Mouse (Mus musculus) forebrain, embryonic 11.5 days (tissue): Measurements from ENCODE around the gene Zfp709. TPM values are rescaled to one million over a fixed set of nuclear protein-coding genes. Genes with fewer than 3 reads are reported as not detected.
"Not testable (repeated sequence)": the region's sequence is repeated elsewhere in the genome, so short reads cannot be mapped to it uniquely, and the experiment has no call there.

Source experiments
- ATAC-seq: fragments of 200-750 bp; cut with Nextera tagmentation; replicated peaks from 2 replicates; pipeline ENCODE4 v1.8.0; 2017; ENCODE audit warnings: moderate TSS enrichment; ENCODE audit not compliant: low FRiP score
- DNase-seq: peaks from one replicate; pipeline ENCODE4 v3.0.0-alpha.2; 2017; ENCODE audit warnings: low spot score
- H3K27ac ChIP-seq: fragments of 300-500 bp; sonication (generic); 2 replicates; pipeline ENCODE4 v1.5.1; 2014; ENCODE audit warnings: low read depth, low read length
- H3K27me3 ChIP-seq: fragments of 300-500 bp; sonication (generic); 2 replicates; pipeline ENCODE4 v1.6.1; 2014; ENCODE audit warnings: mild to moderate bottlenecking, low read length, mixed read lengths; ENCODE audit not compliant: control insufficient read depth, insufficient read depth
- H3K36me3 ChIP-seq: fragments of 300-500 bp; sonication (generic); 2 replicates; pipeline ENCODE4 v1.6.1; 2014; ENCODE audit warnings: mild to moderate bottlenecking, low read length, moderate library complexity, mixed read lengths; ENCODE audit not compliant: control insufficient read depth, insufficient read depth
- H3K4me1 ChIP-seq: fragments of 300-500 bp; sonication (generic); replicated peaks from 2 replicates; pipeline ENCODE4 v1.6.1; 2014; ENCODE audit warnings: low read length, mixed read lengths; ENCODE audit not compliant: control insufficient read depth, insufficient read depth
- H3K4me2 ChIP-seq: fragments of 300-500 bp; sonication (generic); 2 replicates; pipeline ENCODE4 v1.6.1; 2014; ENCODE audit warnings: low read depth, mild to moderate bottlenecking, low read length, moderate library complexity, mixed read lengths; ENCODE audit not compliant: severe bottlenecking
- H3K4me3 ChIP-seq: fragments of 300-500 bp; sonication (generic); 2 replicates; pipeline ENCODE4 v1.5.1; 2014; ENCODE audit warnings: low read depth, low read length
- H3K9ac ChIP-seq: fragments of 300-500 bp; sonication (generic); 2 replicates; pipeline ENCODE4 v1.6.1; 2014; ENCODE audit warnings: low read length
- H3K9me3 ChIP-seq: fragments of 300-500 bp; sonication (generic); 2 replicates; pipeline ENCODE4 v1.6.1; 2016; ENCODE audit warnings: low read length, mixed read lengths; ENCODE audit not compliant: control insufficient read depth
- WGBS: fragments of 180-500 bp; shearing (Covaris S2); extraction: QIAGEN DNeasy Blood & Tissue Kit; methylation state at CpG from one replicate; pipeline ENCODE4 v1.1.7; 2014; 5-methylcytosine and 5-hydroxymethylcytosine counted together
- polyA plus RNA-seq: library from polyadenylated mRNA; unstranded; fragments of >200 nt; fragmentation: Nextera tagmentation; extraction: Ambion mirVana; gene quantifications from 2 replicates; pipeline ENCODE4 v1.2.1, GENCODE M21; 2014

Zfp709 gene
- polyA plus RNA-seq, 1 experiment from 2014 or later, result 5.8 TPM

DNA sequence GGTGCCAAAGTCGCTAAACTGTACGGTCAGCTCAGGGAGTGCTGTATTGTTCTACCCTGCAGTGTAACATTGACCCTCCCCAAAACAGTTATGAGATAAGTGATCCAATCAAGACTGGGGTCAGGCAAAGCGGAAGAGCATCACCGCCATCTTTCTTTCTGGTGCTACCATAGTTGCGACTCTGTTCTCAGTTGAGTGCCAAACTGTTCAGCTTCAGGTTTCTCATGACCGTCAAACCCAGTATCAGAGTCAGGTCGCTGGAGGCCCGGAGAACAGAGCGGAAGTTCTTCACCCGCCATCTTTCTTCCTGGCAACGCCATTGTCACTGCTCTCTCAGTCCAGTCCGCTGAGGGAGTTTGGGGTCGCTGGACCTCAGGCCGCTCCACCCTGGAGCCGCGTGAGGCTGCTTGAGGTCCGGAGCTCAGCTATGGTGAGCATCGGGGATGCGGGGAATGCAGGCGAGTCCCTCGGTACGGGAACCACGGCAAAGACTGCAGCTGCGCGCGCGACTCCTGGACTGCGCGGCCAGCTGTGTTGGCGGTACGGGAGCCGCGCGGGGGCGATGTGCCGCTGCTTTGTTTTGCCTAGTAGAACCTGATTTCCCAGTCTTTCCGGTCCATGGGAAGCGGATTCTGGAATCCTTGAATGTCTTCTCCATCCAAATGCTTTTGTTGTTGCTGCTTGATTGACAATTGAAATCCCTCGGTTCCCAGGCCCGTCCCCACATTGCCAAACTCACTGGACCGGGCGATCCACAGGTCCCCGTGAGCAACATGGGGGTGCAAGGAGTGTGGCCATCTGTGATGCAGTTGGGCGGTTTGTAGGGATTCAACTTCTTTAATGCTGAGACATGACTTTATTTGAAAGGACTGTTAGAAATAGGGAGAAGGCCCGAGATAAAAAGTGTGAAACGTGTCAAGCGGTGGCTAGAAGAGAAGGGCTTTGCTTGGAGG lies 26.8 kb downstream of the Zfp709 start, which contains the start of the genes Zfp882 and Zfp617:
Gene Zfp882, plus strand, starts transcription at position 300 of the 953 bp plus-strand sequence.
Gene Zfp617, plus strand, starts transcription at position 327 of the 953 bp plus-strand sequence.
- H3K4me1 ChIP-seq, result no peaks in the 10 kb centered on the region
- H3K9ac ChIP-seq, result peak within 1 kb of the TSS; percentile 89
- peak within 1 kb of the TSS; percentile 60 for H3K4me3 ChIP-seq
- no peaks in the 10 kb centered on the region for H3K27me3 ChIP-seq
- peak; percentile 95 for ATAC-seq
- H3K27ac ChIP-seq, result peak within 1 kb of the TSS; percentile 93
- DNase-seq, result peak; percentile 92
- no peaks in the 10 kb centered on the region for H3K9me3 ChIP-seq
- 5% methylated on average over 47 of the region's 47 CpGs for WGBS
- peak within 1 kb of the TSS; percentile 63 for H3K4me2 ChIP-seq
- H3K36me3 ChIP-seq, result no peaks in the 10 kb centered on the region; the same call in 1 of the 2 replicates

- Histone ChIP-seq H3K4me3 (no peak overlapping the region), H3K4me2 (no peak overlapping the region), H3K36me3 (peaks cover 8% of the 10 kb centered on the region; the same call in 1 of the 2 replicates), H3K4me1 (no peaks in the 10 kb centered on the region), H3K9ac (no peak overlapping the region), H3K27me3 (no peaks in the 10 kb centered on the region), H3K9me3 (no peaks in the 10 kb centered on the region), H3K27ac (no peak overlapping the region)
- DNase-seq (no peak), ATAC-seq (no peak)
- WGBS, result 85% methylated on average over 2 of the region's 2 CpGs
Measured at GRCm38 (mm10) chr8:71912286-71912685, 30.5 kb downstream of the Zfp709 start.

DNA sequence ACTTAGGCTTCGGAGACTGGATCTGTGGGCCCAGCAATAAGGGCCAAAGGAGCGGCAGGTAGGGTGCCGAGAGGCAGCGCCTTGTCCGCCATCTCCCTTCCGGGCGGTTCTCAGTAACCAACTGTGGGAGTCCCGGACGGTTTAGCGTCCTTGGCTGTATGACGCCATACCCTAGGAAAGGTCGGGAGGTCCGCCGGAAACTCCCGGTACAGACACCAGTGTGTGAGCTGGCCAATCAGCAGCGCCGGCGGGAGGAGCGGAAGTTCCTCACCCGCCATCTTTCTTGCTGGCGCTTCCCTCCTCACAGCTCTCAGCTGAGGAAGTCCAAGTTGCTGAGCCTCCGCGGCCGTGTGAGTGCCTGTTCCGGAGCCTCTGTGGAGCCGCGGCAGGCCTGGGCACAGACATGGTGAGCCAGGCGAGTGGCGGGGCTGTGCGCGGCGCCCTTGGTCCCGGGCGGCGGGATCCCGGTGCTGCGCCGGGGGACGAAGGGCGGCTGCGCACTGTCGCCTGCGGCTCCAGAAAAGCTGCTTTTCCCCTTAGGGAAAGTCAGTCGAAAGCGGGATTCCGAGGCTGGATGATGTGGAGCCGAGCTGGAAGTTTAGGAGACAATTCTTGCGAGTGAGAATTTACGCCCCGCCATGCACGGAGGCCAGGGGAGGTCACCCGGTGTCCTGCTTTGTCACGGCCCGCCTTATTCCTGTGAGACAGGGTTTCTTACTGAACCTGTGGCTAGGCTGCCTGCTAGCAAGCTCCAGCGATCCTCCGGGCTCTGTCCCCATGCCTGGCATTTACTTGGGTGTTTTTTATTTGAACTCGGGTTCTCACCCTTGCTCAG lies 41.0 kb downstream of the Zfp709 start:
- no peaks in the 10 kb centered on the region; the same call in 1 of the 2 replicates for H3K4me1 ChIP-seq
- ATAC-seq, result peak; percentile 100
- peak overlapping the region; percentile 90 for H3K9ac ChIP-seq
- peak overlapping the region; percentile 97 for H3K27ac ChIP-seq
- peak; percentile 94 for DNase-seq
- H3K4me2 ChIP-seq, result peak overlapping the region; percentile 70
- WGBS, result under 1% methylated on average over 57 of the region's 57 CpGs
- peak overlapping the region; percentile 70 for H3K4me3 ChIP-seq
- no peaks in the 10 kb centered on the region for H3K27me3 ChIP-seq
- H3K9me3 ChIP-seq, result no peaks in the 10 kb centered on the region
- H3K36me3 ChIP-seq, result no peaks in the 10 kb centered on the region

- no peak for DNase-seq
- no peak overlapping the region for H3K9ac ChIP-seq
- no peak for ATAC-seq
- no peak overlapping the region for H3K4me3 ChIP-seq
- H3K36me3 ChIP-seq, result peaks cover 19% of the 10 kb centered on the region
- H3K4me1 ChIP-seq, result no peaks in the 10 kb centered on the region; the same call in 1 of the 2 replicates
- no peaks in the 10 kb centered on the region for H3K27me3 ChIP-seq
- 95% methylated on average over 5 of the region's 5 CpGs for WGBS
- H3K4me2 ChIP-seq, result no peak overlapping the region
- no peaks in the 10 kb centered on the region for H3K9me3 ChIP-seq
- H3K27ac ChIP-seq, result no peak overlapping the region
Measured at GRCm38 (mm10) chr8:71925791-71926190, 44.0 kb downstream of the Zfp709 start.

GRCm38 (mm10) chr8:71926551-71926950 lies 44.7 kb downstream of the Zfp709 start:
- WGBS, result 94% methylated on average over 3 of the region's 3 CpGs
- no peak overlapping the region for H3K27ac ChIP-seq
- no peaks in the 10 kb centered on the region; the same call in 1 of the 2 replicates for H3K4me1 ChIP-seq
- H3K4me2 ChIP-seq, result no peak overlapping the region
- H3K9me3 ChIP-seq, result no peaks in the 10 kb centered on the region
- H3K4me3 ChIP-seq, result no peak overlapping the region
- no peak overlapping the region for H3K9ac ChIP-seq
- ATAC-seq, result no peak
- peaks cover 20% of the 10 kb centered on the region for H3K36me3 ChIP-seq
- no peaks in the 10 kb centered on the region for H3K27me3 ChIP-seq
- no peak for DNase-seq

DNA sequence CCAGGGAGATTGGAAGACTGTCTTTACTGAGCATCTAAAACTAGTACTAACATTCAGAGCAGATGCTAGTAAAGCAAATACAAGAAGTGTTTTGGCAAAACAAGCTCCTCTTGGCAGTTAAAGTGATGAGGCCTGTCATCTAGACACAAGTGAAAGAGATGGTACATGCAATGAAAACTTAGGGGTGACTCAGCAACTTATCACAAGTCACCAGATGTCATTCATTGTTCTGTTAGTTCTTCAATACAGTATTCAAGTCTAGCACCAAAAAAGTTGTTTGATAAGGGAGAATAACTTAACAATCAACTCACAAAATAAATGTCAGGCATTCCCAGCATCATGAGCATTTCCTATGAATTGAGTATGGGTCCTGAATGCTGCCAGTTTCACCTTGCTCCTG lies 46.0 kb downstream of the Zfp709 start:
- H3K4me1 ChIP-seq, result no peaks in the 10 kb centered on the region; the same call in 1 of the 2 replicates
- H3K4me3 ChIP-seq, result no peak overlapping the region
- H3K4me2 ChIP-seq, result no peak overlapping the region
- no peak overlapping the region for H3K9ac ChIP-seq
- DNase-seq (no peak), ATAC-seq (no peak)
- no peaks in the 10 kb centered on the region for H3K9me3 ChIP-seq
- H3K36me3 ChIP-seq, result peaks cover 21% of the 10 kb centered on the region
- no peak overlapping the region for H3K27ac ChIP-seq
- H3K27me3 ChIP-seq, result no peaks in the 10 kb centered on the region

GRCm38 (mm10) chr8:71938037-71938436 lies 56.2 kb downstream of the Zfp709 start:
- H3K4me2 ChIP-seq, H3K27me3 ChIP-seq, H3K27ac ChIP-seq, H3K4me3 ChIP-seq, H3K9ac ChIP-seq, ATAC-seq, H3K9me3 ChIP-seq, DNase-seq, H3K36me3 ChIP-seq, H3K4me1 ChIP-seq: not testable (repeated sequence)
- WGBS, result 87% methylated on average over 2 of the region's 2 CpGs
